Mouse (Mus musculus) CH12.LX (cell line): ENCODE results near the gene Lsm3. TPM values are rescaled to one million over a fixed set of nuclear protein-coding genes. Genes with fewer than 3 reads are reported as not detected.

ENCODE experiments used
- DNase-seq: peaks from one replicate; pipeline ENCODE4 v3.0.0-alpha.2; 2013; ENCODE audit errors: extremely low read depth
- H3K27ac ChIP-seq: 2 replicates; pipeline ENCODE4 v1.5.1; 2012; ENCODE audit warnings: low read depth, mild to moderate bottlenecking, control low read depth, moderate library complexity; ENCODE audit not compliant: insufficient read depth
- H3K27me3 ChIP-seq: replicated peaks from 2 replicates; pipeline ENCODE3; 2012; ENCODE audit warnings: inconsistent platforms
- H3K36me3 ChIP-seq, 2 experiments: replicated peaks in 1 of 2; 2 replicates each; pipeline versions ENCODE3 to v1.6.1; 2012; ENCODE audit warnings: inconsistent platforms in 1 of 2, low read length in 1 of 2, mild to moderate bottlenecking in 1 of 2, mixed read lengths in 1 of 2, moderate library complexity in 1 of 2; ENCODE audit not compliant: control insufficient read depth in 1 of 2, insufficient read depth in 1 of 2
- H3K4me1 ChIP-seq, 2 experiments: 2 replicates each; pipeline ENCODE4 v1.6.1; 2012; ENCODE audit warnings: inconsistent platforms in 1 of 2, moderate library complexity in 1 of 2; ENCODE audit not compliant: insufficient read depth in 2 of 2, control insufficient read depth in 1 of 2
- H3K4me2 ChIP-seq: 2 replicates; pipeline ENCODE4 v1.6.1; 2012; ENCODE audit warnings: low read depth, mild to moderate bottlenecking, control low read depth; ENCODE audit not compliant: poor library complexity, insufficient read depth, severe bottlenecking
- H3K4me3 ChIP-seq, 3 experiments: fragments of 150-350 bp in 1 of 3; sonication (generic) in 1 of 3; replicated peaks in 1 of 3; 2 replicates each; pipeline versions ENCODE3 to v1.5.1; 2011 to 2012; ENCODE audit warnings: low read depth in 2 of 3, low read length in 2 of 3, mild to moderate bottlenecking in 2 of 3, moderate library complexity in 2 of 3, control low read depth in 1 of 3, improper control_type of control experiment in 1 of 3, inconsistent platforms in 1 of 3, mixed read lengths in 1 of 3; ENCODE audit not compliant: poor library complexity in 1 of 3
- H3K79me2 ChIP-seq: replicated peaks from 2 replicates; pipeline ENCODE4 v1.6.1; 2012; ENCODE audit warnings: mild to moderate bottlenecking, moderate library complexity; ENCODE audit not compliant: control insufficient read depth, poor library complexity, insufficient read depth, severe bottlenecking; ENCODE audit errors: extremely low read depth
- H3K9ac ChIP-seq: 2 replicates; pipeline ENCODE4 v1.6.1; 2012; ENCODE audit warnings: low read depth, mild to moderate bottlenecking, control low read depth, moderate library complexity; ENCODE audit not compliant: insufficient read depth
- H3K9me3 ChIP-seq: replicated peaks from 2 replicates; pipeline ENCODE3; 2012; ENCODE audit warnings: low read length, inconsistent platforms, mixed read lengths
- CHD1 ChIP-seq: IDR thresholded peaks from 2 replicates; pipeline ENCODE4 v1.6.1; 2012; ENCODE audit warnings: low read depth, low read length, improper control_type of control experiment, inconsistent platforms
- CHD2 ChIP-seq: IDR thresholded peaks from 2 replicates; pipeline ENCODE4 v1.6.1; 2011; ENCODE audit warnings: low read length, improper control_type of control experiment
- E2F4 ChIP-seq: IDR thresholded peaks from 2 replicates; pipeline ENCODE4 v1.6.1; 2011; ENCODE audit warnings: low read depth, low read length, improper control_type of control experiment; ENCODE audit not compliant: insufficient replicate concordance
- MXI1 ChIP-seq: IDR thresholded peaks from 2 replicates; pipeline ENCODE4 v1.6.1; 2011; ENCODE audit warnings: mild to moderate bottlenecking, low read depth, low read length, improper control_type of control experiment
- MYC ChIP-seq: IDR thresholded peaks from 2 replicates; pipeline ENCODE4 v1.6.1; 2011; ENCODE audit warnings: low read depth, mild to moderate bottlenecking, improper control_type of control experiment, low read length
- NELFE ChIP-seq: IDR thresholded peaks from 2 replicates; pipeline ENCODE4 v1.6.1; 2011; ENCODE audit warnings: low read depth, low read length, improper control_type of control experiment
- PAX5 ChIP-seq: IDR thresholded peaks from 2 replicates; pipeline ENCODE4 v1.6.1; 2012; ENCODE audit warnings: low read length, inconsistent platforms, mixed read lengths
- RCOR1 ChIP-seq: conservative IDR thresholded peaks from 2 replicates; pipeline ENCODE4 v1.6.1; 2012; ENCODE audit warnings: low read depth, mild to moderate bottlenecking, inconsistent platforms, low read length, improper control_type of control experiment
- SMC3 ChIP-seq: IDR thresholded peaks from 2 replicates; pipeline ENCODE4 v1.6.1; 2011; ENCODE audit warnings: low read depth, low read length, improper control_type of control experiment
- USF1 ChIP-seq: IDR thresholded peaks from 2 replicates; pipeline ENCODE4 v1.6.1; 2014; ENCODE audit warnings: low read depth, mild to moderate bottlenecking, inconsistent platforms, low read length, improper control_type of control experiment
- dilution Hi-C: fragments of 300-500 bp; cut with MboI; formaldehyde crosslinking; loops from 2 replicates; pipeline ENCODE4 v1.14.3; 2020; ENCODE audit warnings: low sequenced_read_pairs; ENCODE audit not compliant: extremely low pct_unique_long_range_greater_than_20kb, extremely low pct_ligation_motif_present
- in situ Hi-C: fragments of 300-500 bp; cut with MboI; formaldehyde crosslinking; loops from 3 replicates; pipeline ENCODE4 v1.14.3; 2019; ENCODE audit warnings: low sequenced_read_pairs, low pct_ligation_motif_present, low pct_unique_long_range_greater_than_20kb, mixed read lengths
- polyA plus RNA-seq: library from polyadenylated mRNA; unstranded; fragments of >175 nt; gene quantifications from 2 replicates; pipeline ENCODE4 v1.2.1, GENCODE M21; 2012; ENCODE audit warnings: low read depth; ENCODE audit not compliant: insufficient read length
- total RNA-seq, 2 experiments: library from RNA; depleted of rRNA; stranded (reverse); fragments of 300-350 nt in 1 of 2; fragments of >200 nt in 1 of 2; gene quantifications; 2 replicates each; pipeline ENCODE4 v1.2.3; 2012 to 2014

Lsm3 gene
- total and polyA plus RNA-seq, 3 experiments: 148 to 526 (median 258) TPM

- no peak for TF ChIP-seq USF1
Observed at GRCm38 (mm10) chr6:91515545-91516449, at the start of gene Lsm3, which contains the start of gene Xpc (continued).

GRCm38 (mm10) chr6:91467106-91467505 is 48.6 kb upstream of the Lsm3 start:
- H3K36me3 ChIP-seq: peaks cover 52 to 84% of the 10 kb centered on the region in 2 experiments
- peaks cover 0 to 31% of the 10 kb centered on the region in 2 experiments; a peak in 2 of 4 replicates for H3K4me1 ChIP-seq
- no peak for DNase-seq
- no peaks in the 10 kb centered on the region for H3K27me3 ChIP-seq
- no peak for TF ChIP-seq SMC3
- TF ChIP-seq CHD1: no peak
- TF ChIP-seq MXI1: no peak
- no peak for TF ChIP-seq NELFE
- dilution Hi-C loops (no loop called here), in situ Hi-C loops (no loop called here)
- no peak overlapping the region for H3K9ac ChIP-seq
- no peak overlapping the region for H3K27ac ChIP-seq
- peaks cover 39% of the 10 kb centered on the region for H3K79me2 ChIP-seq
- H3K4me2 ChIP-seq: no peak overlapping the region
- H3K9me3 ChIP-seq: no peaks in the 10 kb centered on the region
- no peak overlapping the region for H3K4me3 ChIP-seq

DNA sequence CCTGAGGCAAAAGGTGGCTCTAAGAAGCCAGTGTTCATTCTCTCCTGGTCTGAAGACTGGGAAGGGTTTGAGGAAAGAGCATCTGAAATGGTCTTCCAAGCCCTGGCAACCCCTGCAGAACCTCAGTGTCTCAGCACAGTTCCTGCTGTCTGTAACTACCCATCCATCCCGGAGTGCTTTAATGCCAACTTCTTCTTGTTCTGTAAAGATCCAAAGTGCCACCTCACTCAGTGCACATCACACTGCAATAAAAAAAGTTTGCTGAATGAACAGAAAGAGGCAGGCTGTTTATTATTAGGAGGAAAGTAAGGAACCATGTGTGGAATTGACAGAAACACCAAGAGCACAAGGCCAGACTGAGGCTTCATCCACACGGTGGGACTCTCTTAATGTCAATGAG is 45.0 kb upstream of the Lsm3 start:
- peaks cover 29 to 60% of the 10 kb centered on the region in 2 experiments for H3K36me3 ChIP-seq
- H3K9ac ChIP-seq: no peak overlapping the region
- TF ChIP-seq RCOR1 (no peak), E2F4 (no peak), PAX5 (no peak), MYC (no peak), CHD1 (no peak), MXI1 (no peak), CHD2 (no peak)
- TF ChIP-seq, all 38 proteins: peak for 0
- H3K9me3 ChIP-seq: no peaks in the 10 kb centered on the region
- H3K27me3 ChIP-seq: no peaks in the 10 kb centered on the region
- H3K4me1 ChIP-seq: peaks cover 8 to 48% of the 10 kb centered on the region in 2 experiments
- no peak for DNase-seq
- peaks cover 49% of the 10 kb centered on the region for H3K79me2 ChIP-seq
- in situ Hi-C loops: no loop called here
- peak overlapping the region; percentile 1; the same call in 1 of the 2 replicates for H3K4me2 ChIP-seq
- H3K4me3 ChIP-seq: no peak overlapping the region
- H3K27ac ChIP-seq: no peak overlapping the region
- dilution Hi-C loops: no loop called here
